Mouse (Mus musculus): Measurements from ENCODE around the gene Olfr826. TPM values are rescaled to one million over a fixed set of nuclear protein-coding genes. Genes with fewer than 3 reads are reported as not detected.
"Not testable (repeated sequence)": the region's sequence is repeated elsewhere in the genome, so short reads cannot be mapped to it uniquely, and the experiment has no call there.

Olfr826 gene
- polyA plus RNA-seq, 1 experiment: not detected

DNA sequence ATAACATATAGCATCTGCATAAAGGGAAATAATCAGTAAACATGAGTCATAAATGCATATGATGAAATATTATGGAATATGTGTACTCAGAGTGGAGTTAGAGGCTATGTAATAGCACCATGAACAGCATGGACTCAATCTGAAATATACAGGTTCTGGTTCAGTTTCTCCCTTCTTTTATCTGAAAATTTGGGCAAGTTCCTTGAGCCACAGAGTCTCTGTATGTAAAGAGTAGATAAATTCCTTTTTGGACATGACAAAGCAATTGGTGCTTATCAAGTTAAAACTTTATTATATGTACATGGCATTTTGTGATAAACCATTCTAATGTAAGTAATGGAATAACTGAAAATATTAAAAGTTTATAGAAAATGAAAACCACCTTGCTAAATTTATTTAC is 18.8 kb downstream of the Olfr826 start:
- Histone ChIP-seq H3K27ac (ENCODE audit: control insufficient read depth, insufficient read depth, low read length) (no peak overlapping the region), H3K27me3 (ENCODE audit: control insufficient read depth, insufficient read depth, low read length) (no peaks in the 10 kb centered on the region), H3K4me1 (replicated peaks; ENCODE audit: control insufficient read depth, insufficient read depth, low read length) (no peaks in the 10 kb centered on the region), H3K4me3 (ENCODE audit: control insufficient read depth, insufficient read depth, low read length) (no peak overlapping the region), H3K36me3 (ENCODE audit: control insufficient read depth, insufficient read depth, low read length) (no peaks in the 10 kb centered on the region)
- no peak for DNase-seq
- no peak for TF ChIP-seq POLR2A (IDR thresholded peaks at IDR 0.05; ENCODE audit: control insufficient read depth, extremely low read depth, insufficient read depth, low read length, poor library complexity)
- TF ChIP-seq CTCF (IDR thresholded peaks at IDR 0.05; ENCODE audit: borderline replicate concordance, control insufficient read depth, extremely low read depth, insufficient read depth, low read length, poor library complexity): no peak

DNA sequence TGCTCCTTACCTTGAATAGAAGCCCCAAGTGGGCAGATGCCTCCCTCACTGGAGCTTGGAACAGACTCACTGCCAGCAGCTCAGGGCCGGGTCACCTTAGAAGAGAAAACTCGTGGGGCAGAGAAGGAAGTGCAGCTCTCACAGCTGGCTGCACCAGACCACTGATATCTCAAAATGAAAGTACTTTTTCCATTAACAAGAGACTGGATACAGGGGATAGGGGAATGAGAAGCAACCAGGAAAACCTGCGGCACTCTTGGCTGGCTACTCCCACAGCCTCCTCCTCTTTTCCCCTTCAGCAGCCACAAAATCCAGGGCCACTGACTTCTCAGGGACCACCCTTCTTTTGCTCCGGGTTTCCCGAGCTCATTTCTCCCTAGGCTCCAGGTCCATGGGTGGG is 39.9 kb downstream of the Olfr826 start:
- H3K36me3 ChIP-seq (ENCODE audit: control insufficient read depth, insufficient read depth, low read length): no peaks in the 10 kb centered on the region
- no peaks in the 10 kb centered on the region for H3K27me3 ChIP-seq (ENCODE audit: control insufficient read depth, insufficient read depth, low read length)
- no peak for DNase-seq
- WGBS: 73% methylated on average over 5 of the region's 5 CpGs
- no peak overlapping the region for H3K27ac ChIP-seq (ENCODE audit: control insufficient read depth, insufficient read depth, low read length)
- TF ChIP-seq POLR2A (IDR thresholded peaks at IDR 0.05; ENCODE audit: control insufficient read depth, extremely low read depth, insufficient read depth, low read length, poor library complexity): no peak
- TF ChIP-seq CTCF (IDR thresholded peaks at IDR 0.05; ENCODE audit: borderline replicate concordance, control insufficient read depth, extremely low read depth, insufficient read depth, low read length, poor library complexity): no peak
- H3K4me3 ChIP-seq (ENCODE audit: control insufficient read depth, insufficient read depth, low read length): no peak overlapping the region
- no peaks in the 10 kb centered on the region for H3K4me1 ChIP-seq (replicated peaks; ENCODE audit: control insufficient read depth, insufficient read depth, low read length)

DNA sequence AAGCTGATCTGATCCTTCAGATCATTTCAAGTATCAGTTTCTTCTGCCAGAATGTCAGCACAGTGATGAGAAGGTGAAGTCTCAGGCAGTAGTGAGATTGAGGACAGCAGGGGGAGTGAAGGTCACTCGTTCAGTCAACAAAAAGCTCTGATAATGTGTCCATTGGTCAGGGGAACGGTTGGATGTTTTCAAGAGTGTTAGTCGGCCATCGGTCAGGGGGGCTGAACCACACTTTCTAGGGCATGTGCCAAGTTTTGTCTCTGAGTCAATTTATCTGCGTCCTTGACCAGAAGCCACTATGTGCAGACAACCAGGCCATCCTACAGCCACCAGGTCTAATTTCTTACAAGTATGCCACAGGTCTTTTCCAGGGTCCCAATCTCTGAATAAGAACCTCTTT is 41.5 kb downstream of the Olfr826 start:
- H3K4me1 ChIP-seq (replicated peaks; ENCODE audit: control insufficient read depth, insufficient read depth, low read length); H3K36me3 ChIP-seq (ENCODE audit: control insufficient read depth, insufficient read depth, low read length): not testable (repeated sequence)
- 90% methylated on average over 5 of the region's 5 CpGs for WGBS

DNA sequence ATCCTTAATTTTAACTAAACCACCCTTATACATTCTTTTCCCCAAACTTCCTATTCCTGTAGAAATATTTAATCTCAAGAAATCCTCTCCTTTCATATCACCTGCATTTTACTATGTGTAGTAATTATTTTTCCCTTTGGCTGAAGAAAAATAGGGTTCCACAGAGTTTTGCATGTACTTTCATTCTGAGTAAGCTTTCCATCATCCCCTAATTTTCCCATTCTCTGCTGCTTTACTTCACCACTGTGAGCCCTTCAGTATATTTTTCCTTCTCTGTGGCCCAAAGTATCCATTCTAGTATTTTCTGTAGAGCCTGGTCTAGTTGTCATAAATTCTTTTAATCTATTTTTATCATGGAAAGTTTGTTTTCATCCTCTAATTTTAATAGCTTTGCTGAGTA is 49.2 kb downstream of the Olfr826 start:
- Histone ChIP-seq H3K4me1 (replicated peaks; ENCODE audit: control insufficient read depth, insufficient read depth, low read length) (no peaks in the 10 kb centered on the region), H3K27ac (ENCODE audit: control insufficient read depth, insufficient read depth, low read length) (no peak overlapping the region), H3K27me3 (ENCODE audit: control insufficient read depth, insufficient read depth, low read length) (no peaks in the 10 kb centered on the region), H3K36me3 (ENCODE audit: control insufficient read depth, insufficient read depth, low read length) (no peaks in the 10 kb centered on the region), H3K4me3 (ENCODE audit: control insufficient read depth, insufficient read depth, low read length) (no peak overlapping the region)
- DNase-seq: no peak
- no peak for TF ChIP-seq CTCF (IDR thresholded peaks at IDR 0.05; ENCODE audit: borderline replicate concordance, control insufficient read depth, extremely low read depth, insufficient read depth, low read length, poor library complexity)
- no peak for TF ChIP-seq POLR2A (IDR thresholded peaks at IDR 0.05; ENCODE audit: control insufficient read depth, extremely low read depth, insufficient read depth, low read length, poor library complexity)

More for the DNA sequence above, 41.5 kb downstream of the Olfr826 start:
- H3K27ac ChIP-seq (ENCODE audit: control insufficient read depth, insufficient read depth, low read length); H3K27me3 ChIP-seq (ENCODE audit: control insufficient read depth, insufficient read depth, low read length); H3K4me3 ChIP-seq (ENCODE audit: control insufficient read depth, insufficient read depth, low read length); DNase-seq: not testable (repeated sequence)

DNA sequence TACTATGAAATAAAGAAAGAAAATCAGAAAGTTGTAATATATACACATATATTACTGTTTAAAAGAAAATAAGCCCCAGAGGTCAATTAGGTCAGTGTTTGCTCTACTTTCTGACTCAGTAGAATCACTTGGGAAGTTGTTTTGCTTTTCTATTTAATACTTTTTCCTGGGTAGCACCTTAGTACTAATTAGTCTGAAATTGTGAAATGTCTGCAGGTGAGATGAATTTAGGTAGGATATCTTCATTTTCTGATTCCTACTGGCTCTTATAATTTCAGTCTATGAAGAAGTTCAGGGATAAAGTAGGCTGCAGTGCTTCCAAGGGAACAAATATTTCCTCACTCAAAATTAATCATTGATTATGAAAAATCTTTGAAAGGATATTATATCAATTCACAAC is 54.1 kb downstream of the Olfr826 start, which contains the start of gene Olfr824:
Gene Olfr824, minus strand, starts transcription at position 101 of the 400 bp plus-strand sequence.
- not testable (repeated sequence) for H3K4me1 ChIP-seq (replicated peaks; ENCODE audit: control insufficient read depth, insufficient read depth, low read length); H3K4me3 ChIP-seq (ENCODE audit: control insufficient read depth, insufficient read depth, low read length); DNase-seq; H3K27me3 ChIP-seq (ENCODE audit: control insufficient read depth, insufficient read depth, low read length); H3K36me3 ChIP-seq (ENCODE audit: control insufficient read depth, insufficient read depth, low read length); H3K27ac ChIP-seq (ENCODE audit: control insufficient read depth, insufficient read depth, low read length)

Other genes starting within 250 kb of the Olfr826 start
- not detected in 2 replicates for gene Olfr818, start 235.1 kb downstream of the Olfr826 start, polyA plus RNA-seq (2012; rRNA removed)
- gene Olfr819, start 216.9 kb downstream of the Olfr826 start, polyA plus RNA-seq (2012; rRNA removed): not detected in 2 replicates
- not detected in 2 replicates for gene Olfr247, start 208.0 kb downstream of the Olfr826 start, polyA plus RNA-seq (2012; rRNA removed)
- not detected in 2 replicates for gene Gm10310, start 199.1 kb downstream of the Olfr826 start, polyA plus RNA-seq (2012; rRNA removed)
- not detected in 2 replicates for gene Olfr820, start 171.6 kb downstream of the Olfr826 start, polyA plus RNA-seq (2012; rRNA removed)
- not detected in 2 replicates for gene Olfr821, start 153.8 kb downstream of the Olfr826 start, polyA plus RNA-seq (2012; rRNA removed)
- gene Olfr822, start 113.0 kb downstream of the Olfr826 start, polyA plus RNA-seq (2012; rRNA removed): not detected in 2 replicates
- gene Olfr823, start 68.8 kb downstream of the Olfr826 start, polyA plus RNA-seq (2012; rRNA removed): not detected in 2 replicates
- gene Olfr824, start 54.2 kb downstream of the Olfr826 start, polyA plus RNA-seq (2012; rRNA removed): not detected in 2 replicates
- not detected in 2 replicates for gene Olfr825, start 17.4 kb downstream of the Olfr826 start, polyA plus RNA-seq (2012; rRNA removed)
- not detected in 2 replicates for gene Olfr827, start 30.2 kb upstream of the Olfr826 start, polyA plus RNA-seq (2012; rRNA removed)
- gene Neurod4, start 96.1 kb upstream of the Olfr826 start, polyA plus RNA-seq (2012; rRNA removed): 0.05 TPM in 1 of 2 replicates, not detected in the other
- gene Tespa1, start 138.7 kb upstream of the Olfr826 start, polyA plus RNA-seq (2012; rRNA removed): 68.1 and 72.4 TPM in 2 replicates
- gene Vmn2r84, start 210.1 kb upstream of the Olfr826 start, polyA plus RNA-seq (2012; rRNA removed): 0.01 TPM in 1 of 2 replicates, not detected in the other
- not detected in 2 replicates for gene Vmn2r85, start 245.5 kb upstream of the Olfr826 start, polyA plus RNA-seq (2012; rRNA removed)